Mouse (Mus musculus): Measurements from ENCODE around the gene Degs1.

Degs1 gene

DNA sequence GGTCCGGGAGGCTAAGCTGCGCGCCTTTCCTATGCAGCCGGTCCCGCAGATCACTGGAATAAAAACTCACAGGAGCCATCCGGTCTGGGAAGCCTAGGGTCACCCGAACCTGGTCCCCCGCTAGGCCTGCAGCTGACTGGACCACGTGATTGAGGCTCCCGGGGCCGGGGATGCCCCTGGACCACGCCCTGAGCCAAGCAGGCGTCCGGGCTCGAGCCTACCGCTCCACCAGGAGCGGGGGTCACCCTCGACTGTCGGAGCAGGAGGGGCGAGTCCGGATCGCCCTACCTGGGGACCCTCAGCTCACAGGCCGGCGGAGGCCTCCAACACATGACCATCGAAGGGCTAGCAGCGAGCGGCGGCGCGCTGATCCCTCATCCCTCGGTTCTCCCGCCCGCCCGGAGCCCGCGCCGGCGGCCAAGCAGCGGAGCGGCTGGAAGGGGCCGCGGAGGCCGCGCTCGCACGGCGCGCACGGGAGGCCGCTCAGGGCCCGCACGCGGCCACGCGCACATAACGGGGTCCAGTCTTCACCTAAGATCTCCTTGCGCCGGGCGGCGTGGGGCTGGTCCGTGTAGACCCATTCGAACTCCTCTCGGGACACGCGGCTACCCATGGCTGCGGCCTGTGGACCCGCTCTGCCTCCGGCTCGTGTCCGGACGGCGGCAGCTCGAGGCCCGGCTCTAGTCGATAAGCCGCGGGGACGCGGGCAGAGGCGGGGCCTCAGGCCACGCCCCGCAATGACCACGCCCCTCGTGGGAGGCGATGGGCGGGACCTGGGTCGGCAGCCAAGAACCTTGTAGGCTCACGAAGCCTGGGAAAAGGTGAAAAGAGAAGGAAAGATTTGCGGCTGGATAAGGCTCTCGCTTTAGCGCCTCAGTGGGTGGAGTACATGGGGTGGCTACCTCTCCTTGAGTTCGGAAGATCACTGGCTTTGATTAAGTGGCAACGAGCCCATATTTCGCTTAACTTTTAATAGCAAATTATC lies at the start of gene Degs1:
Gene Degs1 (minus strand): TSS at position 714 of the 985 bp plus-strand sequence.
- peak; percentile 94; the same call in 1 of the 2 replicates for TF ChIP-seq GATA4 (IDR thresholded peaks at IDR 0.05; ENCODE audit: insufficient replicate concordance, low read length)

DNA sequence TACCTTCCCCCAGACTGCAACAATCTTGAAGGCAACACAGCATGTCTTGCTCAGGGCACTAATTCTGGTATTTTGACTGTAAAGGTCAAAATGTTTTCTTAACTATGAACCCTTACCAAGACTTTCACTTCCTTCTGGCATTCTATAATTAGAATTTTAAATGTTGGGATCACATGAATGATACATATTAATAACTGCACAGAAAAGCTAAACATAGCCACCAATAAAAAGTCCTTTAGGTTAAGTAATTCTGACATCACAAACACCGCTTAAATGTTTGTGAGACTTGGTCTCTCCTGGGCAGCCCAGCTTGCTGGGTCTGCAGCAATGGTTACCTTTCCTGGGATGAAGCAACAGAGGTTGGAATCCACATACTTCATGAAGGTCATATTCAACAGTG lies 43.3 kb upstream of the Degs1 start:
- no peak for TF ChIP-seq GATA4 (IDR thresholded peaks at IDR 0.05; ENCODE audit: insufficient replicate concordance, low read length)

DNA sequence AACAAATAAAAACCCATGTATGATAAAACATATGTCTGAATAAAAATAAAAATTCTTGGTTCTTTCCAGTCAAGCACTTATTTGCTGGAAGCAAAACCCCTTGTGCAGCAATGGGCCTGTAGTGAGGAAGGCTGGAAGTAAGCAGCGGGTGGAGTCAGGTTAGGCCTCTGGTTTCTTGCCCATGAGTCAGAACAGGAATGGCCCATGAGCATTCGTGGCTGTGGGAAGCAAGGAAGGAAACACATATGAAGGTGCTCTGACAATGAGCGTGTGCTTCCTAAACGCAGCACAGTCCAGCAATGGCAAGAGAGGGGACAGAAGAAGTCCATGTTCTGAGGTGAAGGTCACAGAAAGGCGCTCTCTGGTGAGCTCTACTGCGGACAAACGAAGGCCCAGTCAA lies 41.9 kb upstream of the Degs1 start:
- TF ChIP-seq GATA4 (IDR thresholded peaks at IDR 0.05; ENCODE audit: insufficient replicate concordance, low read length) = no peak

DNA sequence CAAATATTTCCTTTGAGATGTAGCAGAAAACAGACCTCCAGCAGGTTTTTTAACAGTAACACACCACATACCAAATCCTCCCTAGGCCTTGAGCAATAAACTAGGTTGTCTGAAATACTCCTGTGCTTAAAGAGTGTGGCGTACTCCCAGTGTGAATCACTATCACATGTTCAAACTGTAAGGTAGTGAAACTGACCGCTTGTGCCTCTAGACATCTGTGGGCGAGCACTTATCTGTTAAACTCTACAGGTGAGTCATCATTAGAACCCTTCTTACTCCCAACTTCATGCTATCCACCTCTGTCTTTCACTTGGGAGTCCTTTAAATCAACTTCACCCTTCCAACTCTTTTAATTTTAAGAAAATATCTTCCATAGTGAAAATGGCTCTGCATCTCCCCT lies 40.5 kb upstream of the Degs1 start:
- no peak for TF ChIP-seq GATA4 (IDR thresholded peaks at IDR 0.05; ENCODE audit: insufficient replicate concordance, low read length)

DNA sequence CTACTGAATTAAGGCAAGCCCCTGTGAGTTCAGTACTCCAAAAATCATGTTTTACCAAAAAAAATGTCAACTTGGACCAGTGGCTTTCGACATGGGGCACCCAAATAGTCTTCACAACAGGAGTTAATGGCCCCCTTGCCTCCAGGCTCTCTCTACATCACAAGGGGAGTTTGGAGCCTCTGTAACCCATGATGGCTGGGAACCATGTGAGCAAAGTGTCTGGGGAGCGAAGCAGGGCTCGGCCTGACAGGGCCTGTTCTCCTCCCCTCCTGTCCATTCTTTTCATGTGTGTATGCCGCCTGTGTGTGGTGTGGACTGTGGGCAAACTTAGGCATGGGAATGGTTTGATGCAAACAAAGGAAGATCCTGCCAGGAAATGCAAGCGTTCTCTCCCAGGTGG lies 31.6 kb upstream of the Degs1 start:
- no peak for TF ChIP-seq GATA4 (IDR thresholded peaks at IDR 0.05; ENCODE audit: insufficient replicate concordance, low read length)

DNA sequence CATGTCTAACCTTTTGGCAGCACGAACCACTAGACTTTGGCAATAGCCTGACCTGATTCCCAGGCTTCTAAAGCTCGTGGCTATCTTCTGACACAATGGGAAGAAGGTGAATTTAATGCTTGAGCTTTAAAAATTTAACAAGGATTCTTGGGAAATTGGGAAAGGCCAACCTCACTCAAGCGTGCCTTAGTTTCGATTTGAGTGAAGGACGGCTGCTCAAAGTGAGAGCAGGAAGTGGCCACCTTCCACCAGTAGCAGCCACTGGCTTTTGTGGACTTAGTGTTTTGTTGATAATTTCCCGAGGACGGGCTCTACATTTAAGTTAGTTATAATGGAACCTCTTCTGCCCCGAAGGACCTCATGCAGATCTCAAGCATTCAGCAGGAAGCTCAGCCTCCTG lies 30.6 kb upstream of the Degs1 start:
- no peak for TF ChIP-seq GATA4 (IDR thresholded peaks at IDR 0.05; ENCODE audit: insufficient replicate concordance, low read length)

DNA sequence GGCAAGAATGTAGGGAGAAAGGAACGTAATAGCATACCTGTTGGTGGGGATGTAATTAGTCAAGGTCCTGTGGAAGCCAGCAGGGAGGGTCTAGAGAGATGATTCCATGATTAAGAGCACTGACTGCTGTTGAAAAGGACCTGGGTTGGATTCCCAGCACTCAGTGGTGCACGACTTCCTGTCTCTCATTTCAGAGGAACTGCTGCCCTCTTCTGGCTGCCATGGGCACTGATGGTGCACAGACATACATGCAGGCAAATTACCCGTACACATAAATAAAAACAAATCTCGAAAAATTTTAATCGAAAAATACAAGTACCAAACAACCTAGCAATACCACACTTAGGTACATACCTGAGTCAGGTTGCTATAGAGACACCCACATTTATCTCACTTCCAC lies 28.8 kb upstream of the Degs1 start:
- no peak for TF ChIP-seq GATA4 (IDR thresholded peaks at IDR 0.05; ENCODE audit: insufficient replicate concordance, low read length)

DNA sequence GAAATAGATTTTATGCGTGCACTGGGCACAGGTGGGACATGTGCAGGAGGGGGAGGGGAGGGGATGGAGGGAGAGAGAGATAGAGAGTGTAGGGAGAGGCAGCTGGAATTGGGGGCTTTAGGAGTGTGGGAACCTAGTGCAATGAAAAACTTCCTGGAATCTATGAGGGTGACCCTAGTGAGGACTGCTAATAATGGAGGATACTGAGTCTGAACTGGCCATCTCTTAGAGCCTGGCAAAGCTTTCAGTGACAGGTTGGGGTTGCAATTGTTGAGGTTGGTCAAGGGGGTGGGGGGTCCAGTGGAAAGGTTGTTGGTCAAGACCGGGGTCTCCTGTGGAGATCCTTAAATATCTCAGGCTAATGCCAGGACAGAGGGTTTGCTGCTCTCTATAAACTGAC lies 27.7 kb upstream of the Degs1 start:
- no peak for TF ChIP-seq GATA4 (IDR thresholded peaks at IDR 0.05; ENCODE audit: insufficient replicate concordance, low read length)

DNA sequence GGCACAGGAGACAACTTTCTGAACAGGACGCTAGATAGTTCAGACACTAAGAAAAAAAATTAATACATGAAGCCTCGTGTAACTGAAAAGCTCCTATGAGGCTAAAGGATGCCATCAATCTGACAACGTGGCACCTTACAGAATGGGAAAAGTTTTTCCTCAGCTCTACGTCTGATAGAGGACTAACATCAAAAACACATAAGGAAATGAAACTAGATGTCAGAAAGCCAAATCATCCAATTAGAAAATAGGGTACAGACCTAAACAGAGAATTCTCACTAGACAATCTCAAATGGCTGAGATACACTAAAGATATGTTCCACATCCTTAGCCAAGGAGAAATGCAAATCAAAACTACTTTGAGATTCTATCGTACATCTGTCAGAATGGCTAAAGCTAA lies 26.8 kb upstream of the Degs1 start:
- TF ChIP-seq GATA4 (IDR thresholded peaks at IDR 0.05; ENCODE audit: insufficient replicate concordance, low read length) = no peak

DNA sequence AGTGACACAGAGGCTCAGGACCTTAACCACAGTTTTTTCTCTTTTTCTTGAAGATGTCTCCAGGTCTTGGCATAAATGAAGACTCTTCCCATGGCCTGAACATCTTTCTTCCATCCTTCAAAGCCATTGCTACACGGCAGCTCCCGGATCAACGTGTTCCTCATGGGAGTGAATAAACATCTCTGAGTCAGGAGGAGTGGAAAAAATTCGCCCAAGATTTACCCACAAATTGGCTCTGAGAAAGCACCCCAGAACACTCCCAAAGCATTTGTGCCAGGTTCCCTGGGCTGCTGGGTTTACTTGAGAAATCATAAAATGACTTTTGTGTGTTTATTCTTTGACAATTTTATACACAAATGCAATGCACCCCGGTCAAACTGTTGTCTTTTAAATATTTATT lies 20.3 kb upstream of the Degs1 start:
- no peak for TF ChIP-seq GATA4 (IDR thresholded peaks at IDR 0.05; ENCODE audit: insufficient replicate concordance, low read length)

DNA sequence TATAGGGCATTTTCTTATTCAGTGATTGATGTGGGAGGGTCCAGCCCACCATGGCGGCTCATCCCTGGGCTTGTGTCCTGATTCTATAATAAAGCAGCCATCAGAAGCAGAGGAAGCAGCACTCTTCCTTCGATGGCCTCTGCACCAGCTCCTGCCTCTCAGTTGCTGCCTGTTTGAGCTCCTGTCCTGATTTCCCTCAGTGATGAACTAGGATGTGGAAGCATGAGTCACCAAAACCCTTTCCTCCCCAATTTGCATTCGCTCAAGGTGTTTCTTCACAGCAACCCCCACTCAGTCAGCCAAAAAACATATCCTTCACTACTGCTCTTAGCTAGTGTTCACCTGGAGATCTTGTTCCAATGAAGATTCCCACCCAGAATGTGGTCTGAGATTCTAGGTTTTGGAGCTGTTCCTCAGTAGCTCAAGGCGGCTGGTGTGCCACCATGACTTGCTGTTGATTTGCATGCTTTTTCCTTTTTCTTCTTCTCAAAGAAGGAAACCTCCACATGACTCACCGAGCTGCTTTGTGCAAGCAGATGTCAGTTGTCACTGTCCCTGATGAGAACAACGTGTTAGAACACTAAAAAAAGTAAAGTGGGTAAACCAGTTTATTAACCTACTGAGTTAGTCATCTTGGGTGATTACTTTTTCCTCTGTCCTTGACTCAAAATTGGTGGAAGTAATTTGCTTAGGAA lies 19.7 kb upstream of the Degs1 start:
- TF ChIP-seq GATA4 (IDR thresholded peaks at IDR 0.05; ENCODE audit: insufficient replicate concordance, low read length) = no peak

DNA sequence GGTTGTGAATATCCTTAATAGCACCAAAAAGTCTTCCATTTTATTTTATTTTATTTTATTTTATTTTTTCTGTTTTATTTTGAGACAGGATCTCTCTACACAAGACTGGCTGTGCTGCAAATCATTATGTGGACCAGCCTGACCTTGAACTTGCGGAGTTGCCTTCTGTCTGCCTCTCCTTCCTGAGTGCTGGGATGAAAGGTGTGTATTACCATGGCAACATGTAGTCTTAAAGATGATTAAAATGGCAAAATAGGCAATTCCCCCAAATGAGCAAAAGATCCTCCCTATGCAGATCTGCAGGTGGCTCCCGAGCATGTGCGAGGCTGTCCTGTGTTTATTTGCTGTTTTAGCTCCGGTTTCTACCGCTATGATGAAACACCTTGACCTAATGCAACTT lies 15.2 kb upstream of the Degs1 start:
- no peak for TF ChIP-seq GATA4 (IDR thresholded peaks at IDR 0.05; ENCODE audit: insufficient replicate concordance, low read length)

DNA sequence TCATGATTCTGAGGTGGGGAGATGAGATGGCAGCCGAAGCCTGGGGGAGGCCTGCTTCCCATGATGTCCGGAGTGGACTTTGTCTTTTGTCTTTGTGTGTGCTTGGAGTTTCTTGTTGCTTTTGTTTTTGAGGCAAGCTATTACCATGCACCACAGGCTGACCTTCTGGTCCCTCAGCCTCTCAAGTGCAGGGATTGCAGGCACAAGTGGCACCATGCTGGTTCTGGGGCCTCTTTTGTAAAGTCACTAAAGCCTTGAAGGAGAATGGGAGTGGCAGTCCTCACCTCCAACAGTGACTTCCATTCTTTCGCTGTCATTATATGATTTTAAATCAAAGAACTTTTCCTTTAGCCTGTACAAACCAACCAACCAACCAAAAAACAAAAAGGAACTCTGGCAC lies 14.6 kb upstream of the Degs1 start:
- TF ChIP-seq GATA4 (IDR thresholded peaks at IDR 0.05; ENCODE audit: insufficient replicate concordance, low read length) = no peak

DNA sequence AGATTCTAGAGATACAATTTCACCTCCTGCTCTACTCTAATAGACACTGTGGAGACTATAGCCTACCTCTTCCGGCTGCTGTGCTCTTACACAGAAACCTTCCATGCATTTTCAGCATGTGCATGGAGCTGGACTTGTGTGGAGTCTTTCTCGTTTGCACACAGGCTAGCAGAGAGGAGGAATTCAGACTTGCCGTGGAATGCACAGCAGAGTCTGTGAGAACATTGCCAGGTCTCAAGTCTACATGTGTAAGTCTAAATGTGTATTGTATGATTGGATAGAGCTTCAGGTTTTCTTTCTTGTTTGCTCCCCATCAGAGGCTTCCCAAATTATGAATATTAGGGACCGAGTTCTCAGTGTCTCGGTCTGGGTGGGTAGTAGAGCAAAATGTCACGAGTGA lies 14.2 kb upstream of the Degs1 start:
- no peak for TF ChIP-seq GATA4 (IDR thresholded peaks at IDR 0.05; ENCODE audit: insufficient replicate concordance, low read length)

DNA sequence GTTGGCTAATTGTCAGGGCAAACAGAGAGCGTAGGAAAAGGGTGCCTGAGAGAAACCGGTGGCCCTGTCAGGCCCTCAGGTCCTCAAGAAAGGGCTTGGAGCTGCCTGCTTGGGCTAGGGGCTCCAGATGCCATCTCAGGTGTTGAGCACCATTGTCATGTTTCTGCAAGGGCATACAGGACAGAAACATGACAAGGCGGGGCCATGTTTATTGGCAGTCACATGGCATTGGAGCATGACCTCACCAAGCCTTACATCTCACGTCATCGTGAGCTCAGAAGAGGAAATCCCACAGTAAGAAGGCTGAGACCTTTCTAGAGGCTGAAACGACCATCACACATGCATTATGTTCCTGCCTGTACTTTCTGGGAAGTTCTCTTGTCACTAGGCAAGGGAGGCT lies 13.5 kb upstream of the Degs1 start:
- no peak for TF ChIP-seq GATA4 (IDR thresholded peaks at IDR 0.05; ENCODE audit: insufficient replicate concordance, low read length)

DNA sequence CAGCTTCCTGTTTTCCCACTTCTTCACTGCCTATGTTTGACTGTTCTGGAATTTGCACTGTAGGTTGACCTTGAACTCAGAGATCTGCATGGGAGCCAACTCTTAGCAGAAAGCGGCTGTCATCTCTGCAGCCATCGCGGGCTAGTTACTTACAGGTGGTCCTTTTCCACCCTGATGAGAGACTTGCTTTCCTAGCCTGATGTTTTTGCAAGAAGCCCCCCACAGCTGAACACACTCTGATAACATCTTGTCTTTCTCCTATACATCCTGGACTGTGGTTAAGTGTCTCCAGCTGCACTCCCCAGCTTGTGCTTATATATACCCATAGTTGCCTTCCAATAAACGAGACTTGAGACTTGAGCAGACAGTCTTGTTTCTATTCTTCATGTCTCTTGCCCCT lies 9.7 kb upstream of the Degs1 start:
- TF ChIP-seq GATA4 (IDR thresholded peaks at IDR 0.05; ENCODE audit: insufficient replicate concordance, low read length) = no peak

Data from liver, adult (tissue).